ENCODE assay signal across 24 mouse cellular contexts in the genomic region with DNA sequence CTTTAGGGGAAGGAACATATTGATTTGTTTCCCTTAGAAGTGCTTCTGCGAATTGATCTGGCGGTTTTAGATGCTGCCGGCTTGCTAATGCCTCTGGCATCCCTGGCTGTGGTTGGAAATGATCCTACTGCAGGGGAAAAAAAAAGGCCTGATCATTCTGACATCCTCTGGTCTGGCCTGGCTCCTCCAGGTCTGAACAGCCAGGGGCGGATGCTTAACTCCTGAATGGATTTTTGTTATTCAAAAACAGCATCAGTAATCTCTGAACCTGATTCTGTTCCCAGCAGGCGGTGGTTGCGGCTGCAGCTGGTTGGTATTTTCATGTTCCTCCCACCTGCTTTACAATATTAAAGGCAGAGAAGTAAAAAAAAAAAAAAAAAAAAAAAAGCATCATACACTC. TPM values are rescaled to one million over a fixed set of nuclear protein-coding genes. Genes with fewer than 3 reads are reported as not detected.
DNase-seq lines count a peak whose midpoint lies in the region; ATAC-seq and TF ChIP-seq lines count a peak whose summit lies in the region.
"Had no signal": no experiment of that assay in that cellular context is flagged by ENCODE, and none has a peak within 500 bp of the region (broad histone marks: within the 10 kb centered on the region; RNA-seq: fewer than 3 reads in every experiment).

No protein-coding gene starts in this region.

- peak; percentile 48 for DNase-seq in ES-CJ7 (ENCODE audit: low read depth, low spot score)
- DNase-seq in R1 (ENCODE audit: low read depth, low spot score): peak; percentile 63
- peak; percentile 19 for DNase-seq in brain, embryonic 14.5 days (ENCODE audit: low read depth)
- DNase-seq in embryonic facial prominence, embryonic 10.5 days (ENCODE audit: low spot score): no peak
- DNase-seq: adrenal gland, postnatal 36 days; cerebellum, adult 11 months; cerebellum, adult 18-20 months; cerebellum, adult 8-10 months; cerebellum, adult 9-11 months; cerebellum, postnatal 14 days; cerebellum, postnatal 36 days; embryo, embryonic 11 days; forebrain, postnatal 0 days had no signal

- ATAC-seq in hindbrain, embryonic 12.5 days (ENCODE audit: low FRiP score): no peak
- ATAC-seq in kidney, embryonic 14.5 days (ENCODE audit: low FRiP score, low TSS enrichment): no peak
- ATAC-seq: activated CD4-positive, CD25-positive, alpha-beta regulatory T cell, adult 4 months; forebrain, embryonic 13.5 days; forebrain, embryonic 15.5 days; forebrain, postnatal 0 days; Patski had no signal

- TF ChIP-seq POLR2A in ES-Bruce4 (IDR thresholded peaks at IDR 0.05; ENCODE audit: insufficient read depth, low read length): no peak
- no peak for TF ChIP-seq POLR2A in brain, embryonic 14.5 days (IDR thresholded peaks at IDR 0.05; ENCODE audit: borderline replicate concordance, extremely low read depth, insufficient read depth, insufficient read length, poor library complexity, severe bottlenecking)

- no peak overlapping the region for H3K9ac ChIP-seq in ES-Bruce4 (ENCODE audit: low read depth, poor library complexity, severe bottlenecking)
- H3K9ac ChIP-seq in hindbrain, embryonic 12.5 days: no peak overlapping the region
- no peak overlapping the region for H3K9ac ChIP-seq in kidney, embryonic 14.5 days (ENCODE audit: low read depth, low read length)
- H3K9ac ChIP-seq: embryonic facial prominence, embryonic 12.5 days; forebrain, embryonic 13.5 days; forebrain, embryonic 15.5 days; forebrain, postnatal 0 days had no signal

- H3K27me3 ChIP-seq in ES-Bruce4 (ENCODE audit: control insufficient read depth, insufficient read depth, low read length, poor library complexity, severe bottlenecking): no peaks in the 10 kb centered on the region; the same call in 1 of the 2 replicates
- peaks cover 34% of the 10 kb centered on the region for H3K27me3 ChIP-seq in embryonic facial prominence, embryonic 10.5 days (replicated peaks; ENCODE audit: low read depth, poor library complexity, severe bottlenecking)
- H3K27me3 ChIP-seq in hindbrain, embryonic 12.5 days: 0 out of 2 replicates have a peak, but pooled peaks cover 9% of the 10 kb centered on the region
- peaks cover 20% of the 10 kb centered on the region; the same call in 1 of the 2 replicates for H3K27me3 ChIP-seq in kidney, embryonic 14.5 days (ENCODE audit: control insufficient read depth, insufficient read depth, low read length)

- H3K36me3 ChIP-seq in ES-Bruce4 (ENCODE audit: control insufficient read depth, insufficient read depth, low read length, poor library complexity, severe bottlenecking): no peaks in the 10 kb centered on the region
- no peaks in the 10 kb centered on the region for H3K36me3 ChIP-seq in embryonic facial prominence, embryonic 10.5 days (replicated peaks)
- no peaks in the 10 kb centered on the region for H3K36me3 ChIP-seq in hindbrain, embryonic 12.5 days
- no peaks in the 10 kb centered on the region for H3K36me3 ChIP-seq in kidney, embryonic 14.5 days (ENCODE audit: control insufficient read depth, insufficient read depth, low read length)
- H3K36me3 ChIP-seq: embryonic facial prominence, embryonic 12.5 days; forebrain, embryonic 15.5 days; G1E had no signal

- H3K9me3 ChIP-seq in ES-Bruce4 (replicated peaks; ENCODE audit: control insufficient read depth, insufficient read depth, low read length, poor library complexity, severe bottlenecking): peaks cover 8% of the 10 kb centered on the region
- H3K9me3 ChIP-seq in embryonic facial prominence, embryonic 10.5 days: no peaks in the 10 kb centered on the region
- H3K9me3 ChIP-seq in hindbrain, embryonic 12.5 days (replicated peaks): no peaks in the 10 kb centered on the region
- peaks cover 5% of the 10 kb centered on the region; the same call in 1 of the 2 replicates for H3K9me3 ChIP-seq in kidney, embryonic 14.5 days (ENCODE audit: control insufficient read depth, low read length)
- H3K9me3 ChIP-seq: forebrain, embryonic 13.5 days; forebrain, embryonic 15.5 days had no signal

- H3K4me3 ChIP-seq in ES-Bruce4 (ENCODE audit: low read depth, low read length): no peak overlapping the region
- no peak overlapping the region for H3K4me3 ChIP-seq in embryonic facial prominence, embryonic 10.5 days
- H3K4me3 ChIP-seq in hindbrain, embryonic 12.5 days: no peak overlapping the region
- no peak overlapping the region for H3K4me3 ChIP-seq in kidney, embryonic 14.5 days (ENCODE audit: low read length)
- H3K4me3 ChIP-seq: embryonic facial prominence, embryonic 12.5 days; forebrain, embryonic 13.5 days; forebrain, embryonic 15.5 days had no signal

- no peak for TF ChIP-seq CTCF in ES-Bruce4 (IDR thresholded peaks at IDR 0.05; ENCODE audit: low read depth, low read length)
- no peak for TF ChIP-seq CTCF in brain, embryonic 14.5 days (IDR thresholded peaks at IDR 0.05; ENCODE audit: borderline replicate concordance, extremely low read depth, insufficient read depth, insufficient read length)

- H3K4me2 ChIP-seq in hindbrain, embryonic 12.5 days (replicated peaks): no peak overlapping the region
- H3K4me2 ChIP-seq in kidney, embryonic 14.5 days (replicated peaks; ENCODE audit: low read depth, low read length): no peak overlapping the region
- H3K4me2 ChIP-seq: embryonic facial prominence, embryonic 12.5 days; forebrain, embryonic 13.5 days; forebrain, embryonic 15.5 days had no signal

- peaks cover 3% of the 10 kb centered on the region for H3K4me1 ChIP-seq in ES-Bruce4 (ENCODE audit: control insufficient read depth, insufficient read depth, low read length)
- H3K4me1 ChIP-seq in embryonic facial prominence, embryonic 10.5 days: no peaks in the 10 kb centered on the region
- H3K4me1 ChIP-seq in hindbrain, embryonic 12.5 days: no peaks in the 10 kb centered on the region
- no peaks in the 10 kb centered on the region for H3K4me1 ChIP-seq in kidney, embryonic 14.5 days (ENCODE audit: control insufficient read depth, insufficient read depth, low read length)
- H3K4me1 ChIP-seq: embryonic facial prominence, embryonic 12.5 days; forebrain, embryonic 13.5 days; forebrain, embryonic 15.5 days had no signal

- H3K27ac ChIP-seq in ES-Bruce4 (ENCODE audit: insufficient read depth, low read length): no peak overlapping the region
- no peak overlapping the region for H3K27ac ChIP-seq in embryonic facial prominence, embryonic 10.5 days (replicated peaks)
- H3K27ac ChIP-seq in hindbrain, embryonic 12.5 days: no peak overlapping the region
- H3K27ac ChIP-seq in kidney, embryonic 14.5 days (ENCODE audit: low read depth, low read length): no peak overlapping the region
- H3K27ac ChIP-seq: embryonic facial prominence, embryonic 12.5 days; forebrain, embryonic 13.5 days; forebrain, embryonic 15.5 days had no signal

- peak; percentile 63; the same call in 1 of the 2 replicates for TF ChIP-seq EP300 in ES-Bruce4 (IDR thresholded peaks at IDR 0.05; ENCODE audit: insufficient read depth, low read depth, low read length)

- WGBS in embryonic facial prominence, embryonic 10.5 days: 23% methylated on average over 6 of the region's 6 CpGs
- WGBS in hindbrain, embryonic 12.5 days: 36% methylated on average over 6 of the region's 6 CpGs
- 39% methylated on average over 6 of the region's 6 CpGs for WGBS in kidney, embryonic 14.5 days

RNA-seq across cellular contexts. Expression of gene Phox2b, which starts 16.0 kb away (rescaled TPM):
- polyA plus RNA-seq in ES-Bruce4 (2011; ENCODE audit: insufficient read depth, insufficient read length, low read depth, missing spikeins): not detected in 2 replicates
- 4.6 and 16.8 TPM in 2 replicates for polyA plus RNA-seq in brain, embryonic 14.5 days (2012; rRNA removed)
- 2.8 and 11.2 TPM in 2 replicates for polyA plus RNA-seq in embryonic facial prominence, embryonic 10.5 days (2016; fragmentation: Nextera tagmentation; extraction: Ambion mirVana)
- polyA plus RNA-seq in hindbrain, embryonic 12.5 days (2016; fragmentation: Nextera tagmentation; extraction: Ambion mirVana): 43.5 and 50.2 TPM in 2 replicates
- not detected in 2 replicates for polyA plus RNA-seq in kidney, embryonic 14.5 days (2014; fragmentation: Nextera tagmentation; extraction: Ambion mirVana)
- polyA plus RNA-seq: C2C12; forebrain, embryonic 11.5 days; forebrain, embryonic 13.5 days; forebrain, embryonic 15.5 days; forebrain, postnatal 0 days; G1E; Patski had no signal
